Mouse (Mus musculus) forebrain, embryonic 15.5 days (tissue): ENCODE measurements around the gene Gm9964. TPM values are rescaled to one million over a fixed set of nuclear protein-coding genes. Genes with fewer than 3 reads are reported as not detected.
A peak's percentile ranks its signal among the peaks of the same experiment; 100 is the strongest.

Experiments
- ATAC-seq: fragments of 200-750 bp; cut with Nextera tagmentation; replicated peaks from 2 replicates; pipeline ENCODE4 v1.8.0; 2017; ENCODE audit warnings: mild to moderate bottlenecking, moderate TSS enrichment, moderate library complexity
- H3K27ac ChIP-seq: fragments of 300-500 bp; sonication (generic); replicated peaks from 2 replicates; pipeline ENCODE4 v1.5.1; 2015; ENCODE audit warnings: mild to moderate bottlenecking, inconsistent platforms
- H3K27me3 ChIP-seq: fragments of 300-500 bp; sonication (generic); 2 replicates; pipeline ENCODE4 v1.6.1; 2015; ENCODE audit warnings: inconsistent platforms
- H3K36me3 ChIP-seq: fragments of 300-500 bp; sonication (generic); 2 replicates; pipeline ENCODE4 v1.6.1; 2015; ENCODE audit warnings: mild to moderate bottlenecking, inconsistent platforms
- H3K4me1 ChIP-seq: fragments of 300-500 bp; sonication (generic); 2 replicates; pipeline ENCODE4 v1.6.1; 2015; ENCODE audit warnings: inconsistent platforms
- H3K4me2 ChIP-seq: fragments of 300-500 bp; sonication (generic); replicated peaks from 2 replicates; pipeline ENCODE4 v1.6.1; 2015; ENCODE audit warnings: mild to moderate bottlenecking, inconsistent platforms
- H3K4me3 ChIP-seq: fragments of 300-500 bp; sonication (generic); 2 replicates; pipeline ENCODE4 v1.5.1; 2015; ENCODE audit warnings: mild to moderate bottlenecking, inconsistent platforms
- H3K9ac ChIP-seq: fragments of 300-500 bp; sonication (generic); replicated peaks from 2 replicates; pipeline ENCODE4 v1.6.1; 2015; ENCODE audit warnings: mild to moderate bottlenecking, inconsistent platforms
- H3K9me3 ChIP-seq: fragments of 300-500 bp; sonication (generic); 2 replicates; pipeline ENCODE4 v1.6.1; 2016; ENCODE audit warnings: inconsistent platforms
- WGBS: fragments of 180-500 bp; shearing (Covaris S2); methylation state at CpG from one replicate; pipeline ENCODE4 v1.1.7; 2015; ENCODE audit warnings: mixed read lengths; 5-methylcytosine and 5-hydroxymethylcytosine counted together
- polyA plus RNA-seq: library from polyadenylated mRNA; unstranded; fragments of >200 nt; fragmentation: Nextera tagmentation; extraction: Ambion mirVana; gene quantifications from 2 replicates; pipeline ENCODE4 v1.2.1, GENCODE M21; 2015

The Gm9964 gene
- polyA plus RNA-seq, result not detected in 2 replicates

GRCm38 (mm10) chr11:79296856-79297491 lies at the start of gene Gm9964:
Gene Gm9964, minus strand, starts transcription at chr11:79296906.
- H3K9ac ChIP-seq, result no peak within 1 kb of the TSS
- 78% methylated on average over 5 of the region's 5 CpGs for WGBS
- no peaks in the 10 kb centered on the region for H3K9me3 ChIP-seq
- H3K4me2 ChIP-seq, result no peak within 1 kb of the TSS
- no peak within 1 kb of the TSS for H3K27ac ChIP-seq
- H3K27me3 ChIP-seq, result no peaks in the 10 kb centered on the region
- no peak within 1 kb of the TSS for H3K4me3 ChIP-seq
- no peaks in the 10 kb centered on the region for H3K36me3 ChIP-seq
- no peaks in the 10 kb centered on the region for H3K4me1 ChIP-seq
- no peak for ATAC-seq

- Histone ChIP-seq H3K27me3 (no peaks in the 10 kb centered on the region), H3K36me3 (peaks cover 3% of the 10 kb centered on the region; the same call in 1 of the 2 replicates), H3K9me3 (no peaks in the 10 kb centered on the region), H3K27ac (peak overlapping the region; percentile 88), H3K4me1 (peaks cover 25% of the 10 kb centered on the region), H3K9ac (peak overlapping the region; percentile 82), H3K4me3 (peak overlapping the region; percentile 65), H3K4me2 (peak overlapping the region; percentile 69)
- under 1% methylated on average over 45 of the region's 63 CpGs for WGBS
- ATAC-seq, result peak; percentile 80
These were observed 43.4 kb upstream of the Gm9964 start for GRCm38 (mm10) chr11:79339808-79340781.

- H3K9ac ChIP-seq, result peak within 1 kb of the TSS; percentile 82
- WGBS, result under 1% methylated on average over 48 of the region's 49 CpGs
- H3K36me3 ChIP-seq, result peaks cover 3% of the 10 kb centered on the region; the same call in 1 of the 2 replicates
- peak within 1 kb of the TSS; percentile 65 for H3K4me3 ChIP-seq
- no peaks in the 10 kb centered on the region for H3K9me3 ChIP-seq
- H3K27ac ChIP-seq, result peak within 1 kb of the TSS; percentile 88
- H3K4me2 ChIP-seq, result peak within 1 kb of the TSS; percentile 69
- peak; percentile 96 for ATAC-seq
- H3K27me3 ChIP-seq, result no peaks in the 10 kb centered on the region
- H3K4me1 ChIP-seq, result peaks cover 25% of the 10 kb centered on the region
These were observed 42.6 kb upstream of the Gm9964 start, which contains the start of gene Nf1 for GRCm38 (mm10) chr11:79339234-79339807. Gene Nf1, plus strand, starts transcription at chr11:79339693.

GRCm38 (mm10) chr11:79338621-79339020 lies 41.9 kb upstream of the Gm9964 start:
- H3K9me3 ChIP-seq, result no peaks in the 10 kb centered on the region
- H3K4me3 ChIP-seq, result peak overlapping the region; percentile 65
- peak overlapping the region; percentile 57 for H3K4me2 ChIP-seq
- peaks cover 3% of the 10 kb centered on the region; the same call in 1 of the 2 replicates for H3K36me3 ChIP-seq
- peaks cover 25% of the 10 kb centered on the region for H3K4me1 ChIP-seq
- no peak overlapping the region; the same call in 1 of the 2 replicates for H3K27ac ChIP-seq
- WGBS, result 46% methylated on average over 4 of the region's 4 CpGs
- H3K9ac ChIP-seq, result peak overlapping the region; percentile 82
- H3K27me3 ChIP-seq, result no peaks in the 10 kb centered on the region
- ATAC-seq, result no peak

DNA sequence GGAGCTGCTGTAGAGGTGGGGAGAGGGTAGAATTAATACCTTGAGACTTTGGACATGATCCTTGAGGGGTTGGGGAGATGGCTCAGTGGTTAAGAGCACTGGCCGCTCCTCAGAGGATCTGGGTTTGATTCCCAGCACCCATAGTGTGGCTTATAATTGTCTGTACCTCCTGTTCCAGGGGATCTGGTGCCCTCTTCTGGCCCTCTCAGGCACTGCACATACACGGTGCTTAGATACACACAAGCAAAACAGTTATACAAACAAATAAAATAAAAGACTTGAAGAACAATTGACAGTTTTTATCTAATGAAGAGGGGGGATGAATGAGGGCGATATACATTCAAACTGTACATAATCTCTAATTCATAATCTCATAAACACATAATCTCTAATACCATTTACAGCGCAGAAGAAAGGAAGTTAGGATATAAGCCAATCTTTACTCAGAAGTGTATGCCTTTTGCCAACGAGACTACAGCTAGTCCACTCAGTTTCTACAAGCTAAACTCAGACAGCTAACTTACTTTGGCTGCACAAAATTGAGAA lies 40.1 kb upstream of the Gm9964 start:
- Histone ChIP-seq H3K27ac (no peak overlapping the region), H3K4me1 (peaks cover 21% of the 10 kb centered on the region), H3K9me3 (no peaks in the 10 kb centered on the region), H3K9ac (no peak overlapping the region), H3K27me3 (no peaks in the 10 kb centered on the region), H3K36me3 (peaks cover under 1% of the 10 kb centered on the region; the same call in 1 of the 2 replicates), H3K4me2 (no peak overlapping the region), H3K4me3 (no peak overlapping the region)
- WGBS, result 93% methylated on average over 5 of the region's 5 CpGs
- no peak for ATAC-seq

GRCm38 (mm10) chr11:79335077-79335476 lies 38.4 kb upstream of the Gm9964 start:
- Histone ChIP-seq H3K9ac (no peak overlapping the region), H3K4me1 (0 out of 2 replicates have a peak, but pooled peaks cover 7% of the 10 kb centered on the region), H3K27me3 (no peaks in the 10 kb centered on the region), H3K4me3 (no peak overlapping the region), H3K9me3 (no peaks in the 10 kb centered on the region), H3K4me2 (no peak overlapping the region), H3K27ac (no peak overlapping the region), H3K36me3 (no peaks in the 10 kb centered on the region)
- ATAC-seq, result no peak
- 94% methylated on average over 6 of the region's 6 CpGs for WGBS

DNA sequence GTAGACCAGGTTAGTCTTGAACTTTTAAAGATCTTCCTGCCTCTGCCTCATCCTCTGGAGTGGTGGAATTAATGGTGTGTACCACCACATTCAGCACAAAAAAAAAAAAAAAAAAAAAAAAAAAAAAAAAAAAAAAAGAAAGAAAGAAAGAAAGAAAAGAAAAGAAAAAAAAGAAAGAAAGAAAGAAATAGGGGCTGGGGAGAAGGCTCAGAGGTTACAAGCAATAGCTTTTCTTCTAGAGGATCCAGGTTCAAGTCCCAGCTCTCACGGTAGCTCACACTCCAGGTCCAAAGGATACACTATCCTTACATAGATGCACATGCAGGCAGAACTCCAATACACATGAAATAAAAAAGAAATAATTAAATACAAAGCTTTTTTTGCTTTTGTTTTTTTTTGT lies 32.9 kb upstream of the Gm9964 start:
- no peak overlapping the region for H3K9ac ChIP-seq
- no peak for ATAC-seq
- no peaks in the 10 kb centered on the region for H3K4me1 ChIP-seq
- no peaks in the 10 kb centered on the region for H3K36me3 ChIP-seq
- WGBS, result 88% methylated on average over 1 of the region's 1 CpGs
- H3K4me3 ChIP-seq, result no peak overlapping the region
- no peaks in the 10 kb centered on the region for H3K9me3 ChIP-seq
- H3K4me2 ChIP-seq, result no peak overlapping the region
- no peaks in the 10 kb centered on the region for H3K27me3 ChIP-seq
- no peak overlapping the region for H3K27ac ChIP-seq

DNA sequence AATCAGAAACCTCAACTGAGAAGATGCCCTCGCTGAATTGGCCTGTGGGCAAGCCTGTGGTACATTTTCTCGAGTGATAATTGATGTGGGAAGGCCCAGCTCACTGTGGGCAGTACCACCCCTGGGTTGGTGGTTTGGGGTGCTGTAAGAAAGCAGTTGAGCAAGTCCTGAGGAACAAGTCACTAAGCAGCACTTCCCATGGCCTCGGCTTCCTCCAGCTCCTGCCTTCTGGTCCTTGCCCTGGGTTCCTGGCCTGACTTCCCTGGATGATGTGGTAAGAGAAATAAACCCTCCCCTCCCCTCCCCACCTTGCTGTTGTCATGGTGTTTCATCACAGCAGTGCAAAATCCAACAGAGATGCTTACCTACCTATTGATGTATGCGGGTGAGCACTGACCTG lies 31.4 kb upstream of the Gm9964 start:
- Histone ChIP-seq H3K4me3 (no peak overlapping the region), H3K9ac (no peak overlapping the region), H3K9me3 (no peaks in the 10 kb centered on the region), H3K27me3 (no peaks in the 10 kb centered on the region), H3K4me1 (no peaks in the 10 kb centered on the region), H3K4me2 (no peak overlapping the region), H3K27ac (no peak overlapping the region), H3K36me3 (no peaks in the 10 kb centered on the region)
- 89% methylated on average over 4 of the region's 4 CpGs for WGBS
- no peak for ATAC-seq

- H3K9ac ChIP-seq, result no peak overlapping the region
- no peaks in the 10 kb centered on the region for H3K4me1 ChIP-seq
- no peaks in the 10 kb centered on the region for H3K9me3 ChIP-seq
- no peaks in the 10 kb centered on the region for H3K36me3 ChIP-seq
- no peak overlapping the region for H3K4me3 ChIP-seq
- WGBS, result 25% methylated on average over 4 of the region's 4 CpGs
- H3K27ac ChIP-seq, result no peak overlapping the region
- no peaks in the 10 kb centered on the region for H3K27me3 ChIP-seq
- no peak for ATAC-seq
- no peak overlapping the region for H3K4me2 ChIP-seq
These were observed 30.4 kb upstream of the Gm9964 start for GRCm38 (mm10) chr11:79327106-79327505.

DNA sequence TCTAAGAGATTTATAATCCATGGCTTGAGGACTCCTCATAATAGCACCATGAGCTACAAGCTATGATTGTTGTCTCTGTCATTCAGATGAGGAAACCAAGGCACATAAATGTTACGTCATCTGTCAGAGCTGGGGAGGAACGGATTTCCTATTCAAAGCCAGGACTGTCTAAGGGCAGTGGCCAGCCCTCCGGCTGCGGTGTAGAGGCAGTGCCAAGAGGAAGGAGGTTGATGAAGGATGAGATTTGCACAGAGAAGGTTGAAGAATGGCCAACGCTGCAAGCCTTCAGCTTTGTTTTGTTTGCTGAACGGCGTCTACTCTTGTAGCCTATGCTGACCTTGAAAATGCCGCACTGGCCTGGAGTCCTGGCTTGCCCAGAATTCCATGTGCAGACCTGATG lies 29.0 kb upstream of the Gm9964 start:
- Histone ChIP-seq H3K27me3 (no peaks in the 10 kb centered on the region), H3K9ac (no peak overlapping the region), H3K36me3 (no peaks in the 10 kb centered on the region), H3K9me3 (no peaks in the 10 kb centered on the region), H3K4me1 (no peaks in the 10 kb centered on the region), H3K4me2 (no peak overlapping the region), H3K27ac (no peak overlapping the region), H3K4me3 (no peak overlapping the region)
- 90% methylated on average over 8 of the region's 8 CpGs for WGBS
- ATAC-seq, result no peak

DNA sequence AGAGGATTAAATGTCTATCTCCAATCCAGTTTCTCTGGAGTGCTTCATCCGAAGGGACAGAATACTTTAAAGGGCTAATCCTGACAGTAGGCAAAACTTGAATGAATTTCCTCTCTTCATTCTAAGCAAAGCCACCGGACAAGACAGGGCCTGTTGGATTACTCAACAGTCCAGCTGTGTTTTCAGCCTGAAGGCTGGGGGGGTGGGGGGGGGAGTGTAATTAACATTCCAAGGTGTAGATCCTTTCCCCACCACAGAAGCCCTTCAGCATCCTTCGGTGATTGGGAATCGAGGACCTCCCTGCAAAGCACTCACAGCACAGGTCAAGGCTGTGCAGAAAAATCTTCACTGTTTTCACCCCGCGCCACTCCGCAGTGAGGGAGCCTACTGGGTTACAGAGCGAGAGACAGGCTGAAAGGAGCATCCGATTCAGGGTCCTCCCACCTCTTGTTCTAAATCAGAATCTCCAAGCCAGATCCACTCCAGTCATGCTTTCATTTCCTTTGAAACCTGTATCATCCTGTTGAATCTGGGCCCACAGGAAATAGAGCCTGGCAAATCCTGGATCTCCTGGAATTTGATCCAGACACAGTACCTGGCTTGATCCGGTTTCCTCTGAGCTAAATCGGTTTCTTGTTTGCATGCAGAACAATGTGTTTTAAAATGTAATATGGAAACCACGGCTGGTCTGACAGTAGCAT lies 27.4 kb upstream of the Gm9964 start:
- WGBS, result 61% methylated on average over 12 of the region's 12 CpGs
- H3K36me3 ChIP-seq, result no peaks in the 10 kb centered on the region
- H3K4me3 ChIP-seq, result no peak overlapping the region
- H3K9me3 ChIP-seq, result no peaks in the 10 kb centered on the region
- no peak overlapping the region for H3K4me2 ChIP-seq
- H3K27me3 ChIP-seq, result no peaks in the 10 kb centered on the region
- no peak overlapping the region for H3K9ac ChIP-seq
- no peak overlapping the region for H3K27ac ChIP-seq
- ATAC-seq, result no peak
- no peaks in the 10 kb centered on the region for H3K4me1 ChIP-seq
